Mouse (Mus musculus) heart, postnatal 0 days (tissue): ENCODE measurements at regions not wholly inside any gene's neighbourhood (a gene's known extent, or its start where the extent isn't known, plus 50 kb on each side); places are given as distances from the start of the nearest gene placed in this dataset.

Experiments
- ATAC-seq: fragments of 200-750 bp; cut with Nextera tagmentation; 2 replicates; pipeline ENCODE4 v1.8.0; 2017; ENCODE audit warnings: low read depth, moderate number of reproducible peaks, moderate library complexity; ENCODE audit not compliant: insufficient read depth
- DNase-seq: peaks from one replicate; pipeline ENCODE4 v3.0.0-alpha.2; 2016; ENCODE audit warnings: low spot score
- H3K27ac ChIP-seq: fragments of 300-500 bp; sonication (generic); 2 replicates; pipeline ENCODE4 v1.5.1; 2014; ENCODE audit warnings: low read depth, mild to moderate bottlenecking
- H3K27me3 ChIP-seq: fragments of 300-500 bp; sonication (generic); 2 replicates; pipeline ENCODE4 v1.6.1; 2014; ENCODE audit warnings: low read length, mixed read lengths; ENCODE audit not compliant: control insufficient read depth, insufficient read depth
- H3K36me3 ChIP-seq: fragments of 300-500 bp; sonication (generic); replicated peaks from 2 replicates; pipeline ENCODE4 v1.6.1; 2014; ENCODE audit warnings: low read length, mixed read lengths; ENCODE audit not compliant: control insufficient read depth, insufficient read depth
- H3K4me1 ChIP-seq: fragments of 300-500 bp; sonication (generic); 2 replicates; pipeline ENCODE4 v1.6.1; 2014; ENCODE audit warnings: antibody characterized with exemption; ENCODE audit not compliant: control insufficient read depth, insufficient read depth
- H3K4me2 ChIP-seq: fragments of 300-500 bp; sonication (generic); 2 replicates; pipeline ENCODE4 v1.6.1; 2014; ENCODE audit warnings: low read depth, mild to moderate bottlenecking, low read length, moderate library complexity
- H3K4me3 ChIP-seq: fragments of 300-500 bp; sonication (generic); 2 replicates; pipeline ENCODE4 v1.5.1; 2014; ENCODE audit warnings: low read depth, low read length
- H3K9ac ChIP-seq: fragments of 300-500 bp; sonication (generic); replicated peaks from 2 replicates; pipeline ENCODE4 v1.6.1; 2014; ENCODE audit warnings: low read depth, low read length, mixed read lengths
- H3K9me3 ChIP-seq: fragments of 300-500 bp; sonication (generic); replicated peaks from 2 replicates; pipeline ENCODE4 v1.6.1; 2016; ENCODE audit warnings: low read length; ENCODE audit not compliant: control insufficient read depth
- CTCF ChIP-seq: IDR thresholded peaks from 2 replicates; pipeline ENCODE4 v1.5.1; 2016; ENCODE audit warnings: antibody characterized with exemption, control low read depth, low read depth
- EP300 ChIP-seq: IDR thresholded peaks from 2 replicates; pipeline ENCODE4 v1.6.1; 2016; ENCODE audit warnings: antibody characterized with exemption, low read depth
- WGBS: fragments of 180-500 bp; shearing (Covaris S2); extraction: QIAGEN DNeasy Blood & Tissue Kit; methylation state at CpG from one replicate; pipeline ENCODE4 v1.1.7; 2014; 5-methylcytosine and 5-hydroxymethylcytosine counted together

DNA sequence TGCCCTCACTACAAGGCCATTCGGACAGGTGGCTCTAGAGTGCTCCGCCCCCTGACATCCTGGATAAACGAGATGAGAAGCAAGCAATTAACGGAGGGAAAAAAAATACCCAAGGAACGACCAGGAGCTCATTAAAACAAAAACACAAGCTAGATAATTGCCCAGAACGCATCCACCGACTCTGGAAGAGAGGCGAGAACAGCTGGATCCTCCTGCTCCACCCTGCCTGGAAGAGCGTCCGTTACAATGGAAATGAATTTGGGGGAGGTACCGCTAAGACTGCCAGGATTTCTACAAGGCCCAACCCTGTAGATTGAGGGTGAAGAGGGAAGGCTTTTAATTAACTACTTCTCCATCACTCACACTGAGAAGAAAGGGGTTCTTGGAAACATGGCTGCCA is 85.6 kb upstream of the Spaca7 start:
- no peak for ATAC-seq
- H3K27ac ChIP-seq, result no peak overlapping the region
- H3K36me3 ChIP-seq, result no peaks in the 10 kb centered on the region
- H3K9ac ChIP-seq, result no peak overlapping the region
- H3K9me3 ChIP-seq, result no peaks in the 10 kb centered on the region
- H3K4me3 ChIP-seq, result no peak overlapping the region
- 47% methylated on average over 11 of the region's 11 CpGs for WGBS
- DNase-seq, result no peak
- TF ChIP-seq EP300 (no peak), CTCF (no peak)
- H3K4me2 ChIP-seq, result no peak overlapping the region
- peaks cover 16% of the 10 kb centered on the region; the same call in 1 of the 2 replicates for H3K27me3 ChIP-seq
- no peaks in the 10 kb centered on the region for H3K4me1 ChIP-seq

DNA sequence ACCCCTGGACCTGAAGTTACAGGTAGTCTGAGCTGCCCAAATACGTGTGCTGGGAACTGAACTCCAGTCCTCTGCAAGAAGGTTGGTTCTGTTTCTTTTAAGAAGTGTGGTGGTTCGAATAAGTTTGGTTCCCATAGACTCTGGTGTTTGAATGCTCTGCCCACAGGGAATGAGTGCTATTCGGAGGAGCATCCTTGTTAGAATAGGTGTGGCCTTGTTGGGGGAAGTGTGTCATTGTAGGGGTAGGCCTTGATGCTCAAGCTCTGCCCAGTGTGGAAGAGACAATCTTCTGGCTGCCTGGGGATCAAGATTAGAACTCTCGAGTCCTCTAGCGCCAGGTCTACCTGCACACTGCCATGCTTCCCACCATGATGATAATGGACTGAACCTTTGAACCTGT is 83.6 kb upstream of the Spaca7 start:
- no peak overlapping the region for H3K9ac ChIP-seq
- no peak for TF ChIP-seq EP300
- TF ChIP-seq CTCF, result no peak
- no peak overlapping the region for H3K27ac ChIP-seq
- no peak for DNase-seq
- ATAC-seq, result no peak
- H3K4me3 ChIP-seq, result no peak overlapping the region
- H3K4me1 ChIP-seq, result no peaks in the 10 kb centered on the region
- peaks cover 16% of the 10 kb centered on the region; the same call in 1 of the 2 replicates for H3K27me3 ChIP-seq
- H3K4me2 ChIP-seq, result no peak overlapping the region
- no peaks in the 10 kb centered on the region for H3K36me3 ChIP-seq
- WGBS, result 73% methylated on average over 5 of the region's 5 CpGs
- H3K9me3 ChIP-seq, result no peaks in the 10 kb centered on the region

DNA sequence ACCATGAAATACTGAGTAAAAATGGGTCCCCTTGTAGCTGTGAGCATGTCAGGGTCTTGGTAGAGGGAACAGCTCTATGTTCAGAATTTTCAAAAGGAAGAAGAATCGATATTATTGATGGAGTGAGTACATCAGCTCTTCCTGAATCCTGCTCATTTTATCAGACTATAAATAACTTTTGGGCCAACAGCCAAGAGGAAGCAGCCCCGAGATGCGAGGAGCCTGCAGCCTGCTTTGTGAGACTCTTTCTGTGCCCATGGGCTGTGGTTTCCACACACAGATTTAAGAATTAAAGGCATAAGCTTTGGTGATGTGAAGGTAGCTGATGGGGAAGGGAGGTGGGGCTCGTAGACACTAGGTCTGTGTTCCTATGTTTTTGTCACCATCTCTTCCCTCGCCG is 81.4 kb upstream of the Spaca7 start:
- WGBS, result 39% methylated on average over 6 of the region's 6 CpGs
- no peaks in the 10 kb centered on the region for H3K36me3 ChIP-seq

DNA sequence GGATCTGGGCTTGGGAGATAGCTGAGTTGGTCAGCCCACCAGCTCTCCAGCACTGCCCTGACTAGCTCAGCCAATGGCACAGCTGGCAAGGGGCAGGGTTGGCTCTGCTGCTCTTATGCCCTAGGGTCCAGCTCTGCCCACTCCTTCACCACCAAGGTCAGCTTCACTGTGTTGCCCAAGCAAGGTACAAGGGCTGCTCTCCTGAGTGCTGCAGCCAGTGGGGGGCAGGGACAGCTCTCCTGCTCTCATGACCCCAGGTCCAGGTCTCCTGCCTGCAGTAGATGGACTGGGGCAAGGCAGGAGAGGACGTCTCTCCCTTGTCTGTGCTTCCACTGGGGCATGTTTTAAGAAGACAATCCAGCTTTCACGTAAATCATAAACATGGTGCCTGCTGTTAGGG is 80.4 kb upstream of the Spaca7 start:
- no peak overlapping the region for H3K9ac ChIP-seq
- no peak overlapping the region for H3K27ac ChIP-seq
- no peak for DNase-seq
- TF ChIP-seq EP300, result no peak
- no peak for TF ChIP-seq CTCF
- no peak for ATAC-seq
- no peaks in the 10 kb centered on the region for H3K9me3 ChIP-seq
- no peaks in the 10 kb centered on the region for H3K36me3 ChIP-seq
- H3K4me2 ChIP-seq, result no peak overlapping the region
- H3K27me3 ChIP-seq, result peaks cover 13% of the 10 kb centered on the region; the same call in 1 of the 2 replicates
- H3K4me1 ChIP-seq, result no peaks in the 10 kb centered on the region
- no peak overlapping the region for H3K4me3 ChIP-seq
- 46% methylated on average over 2 of the region's 2 CpGs for WGBS

More for the DNA sequence above, 81.4 kb upstream of the Spaca7 start:
- H3K4me3 ChIP-seq, result no peak overlapping the region
- no peaks in the 10 kb centered on the region for H3K4me1 ChIP-seq
- no peak overlapping the region for H3K4me2 ChIP-seq
- no peak for ATAC-seq
- H3K27ac ChIP-seq, result no peak overlapping the region
- no peak for TF ChIP-seq EP300
- TF ChIP-seq CTCF, result no peak
- H3K27me3 ChIP-seq, result peaks cover 11% of the 10 kb centered on the region; the same call in 1 of the 2 replicates
- H3K9me3 ChIP-seq, result no peaks in the 10 kb centered on the region
- DNase-seq, result no peak
- H3K9ac ChIP-seq, result no peak overlapping the region

DNA sequence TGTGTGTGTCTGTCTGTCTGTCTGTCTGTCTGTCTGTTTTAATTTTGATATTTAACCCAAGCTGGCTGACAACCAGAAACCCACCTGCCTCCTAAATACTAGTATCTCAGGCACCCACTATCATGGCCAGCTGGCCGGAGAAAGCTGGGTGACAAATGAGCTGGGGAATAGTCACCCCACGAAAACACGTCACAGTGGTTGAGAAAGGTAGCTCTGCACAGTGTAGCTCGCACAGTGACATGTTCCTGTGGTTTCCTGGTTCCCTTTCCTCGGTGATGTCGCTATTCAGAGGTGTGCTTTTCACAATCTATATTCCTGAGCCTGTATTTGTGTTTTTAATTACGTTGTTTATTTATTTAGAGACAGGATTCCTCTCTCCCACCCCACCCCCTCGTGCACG is 78.3 kb upstream of the Spaca7 start:
- Histone ChIP-seq H3K27me3 (peaks cover 27% of the 10 kb centered on the region), H3K4me1 (no peaks in the 10 kb centered on the region), H3K4me3 (no peak overlapping the region), H3K9me3 (no peaks in the 10 kb centered on the region), H3K36me3 (no peaks in the 10 kb centered on the region), H3K9ac (no peak overlapping the region), H3K27ac (no peak overlapping the region), H3K4me2 (no peak overlapping the region)
- TF ChIP-seq EP300 (no peak), CTCF (no peak)
- 73% methylated on average over 9 of the region's 9 CpGs for WGBS
- DNase-seq (no peak), ATAC-seq (no peak)

DNA sequence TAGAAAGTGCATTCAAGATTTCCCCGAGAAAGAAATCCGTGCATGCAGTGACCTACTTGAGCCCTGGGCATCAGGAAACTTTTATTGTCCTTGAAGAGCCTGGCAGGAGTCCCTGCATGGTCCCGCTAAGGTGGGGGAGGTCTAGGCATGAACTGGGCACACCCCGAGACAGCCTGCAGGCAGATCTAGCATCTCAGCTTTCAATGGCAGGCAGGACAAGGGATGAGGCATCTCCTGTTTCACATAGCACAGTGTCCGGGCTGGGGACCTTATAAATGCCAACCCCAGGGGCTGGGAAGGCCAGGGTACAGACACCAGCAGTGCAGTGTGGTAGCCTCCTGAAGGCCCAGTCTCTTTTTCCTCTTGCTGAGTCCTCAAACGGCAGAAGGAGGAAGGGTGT is 75.4 kb upstream of the Spaca7 start:
- Histone ChIP-seq H3K4me2 (no peak overlapping the region), H3K9me3 (no peaks in the 10 kb centered on the region), H3K9ac (no peak overlapping the region), H3K4me3 (no peak overlapping the region), H3K36me3 (no peaks in the 10 kb centered on the region), H3K27ac (no peak overlapping the region), H3K27me3 (peaks cover 55% of the 10 kb centered on the region), H3K4me1 (no peaks in the 10 kb centered on the region)
- no peak for TF ChIP-seq CTCF
- TF ChIP-seq EP300, result no peak
- DNase-seq, result no peak
- 12% methylated on average over 6 of the region's 6 CpGs for WGBS
- no peak for ATAC-seq
